Comparison of ENCODE assay signal across 16 mouse cellular contexts in the genomic region with DNA sequence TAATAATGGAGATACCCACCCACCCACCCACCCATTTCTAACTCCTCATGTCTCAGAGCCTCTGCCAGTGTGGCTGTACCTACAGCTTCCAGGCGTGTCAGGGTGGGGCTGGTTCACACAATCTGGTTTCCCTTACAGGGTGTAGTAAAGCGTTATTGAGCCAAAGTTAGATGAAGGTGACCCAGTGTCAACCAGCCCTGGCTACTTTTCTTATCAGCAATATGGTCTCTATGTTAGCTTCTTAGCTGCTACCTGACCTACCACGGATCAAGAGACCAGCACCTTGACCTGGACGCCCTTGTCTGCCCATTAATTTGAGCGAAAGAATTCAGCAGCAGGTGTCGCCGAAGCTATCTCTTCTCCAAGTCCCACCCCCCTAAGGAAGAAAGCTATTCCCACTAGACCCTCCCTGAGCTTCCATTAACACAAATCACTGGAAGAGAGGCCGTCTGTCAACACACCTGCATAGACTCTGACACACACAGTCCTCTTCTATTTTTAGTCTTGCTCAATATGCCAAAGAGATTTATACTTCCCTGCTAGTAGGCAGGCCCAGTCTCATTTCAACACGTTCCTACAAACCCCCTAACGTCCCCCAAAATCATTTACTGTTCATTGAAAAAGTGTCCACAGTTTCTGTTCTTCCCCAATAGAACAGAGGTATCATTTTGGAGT.
A peak's percentile ranks its signal among the peaks of the same experiment; 100 is the strongest.
DNase-seq lines count a peak whose midpoint lies in the region; ATAC-seq and TF ChIP-seq lines count a peak whose summit lies in the region.
"Had no signal": no experiment of that assay in that cellular context is flagged by ENCODE, and none has a peak within 500 bp of the region (broad histone marks: within the 10 kb centered on the region; RNA-seq: fewer than 3 reads in every experiment).

No protein-coding gene starts in this region.

- 49% methylated on average over 10 of the region's 10 CpGs for WGBS in liver, postnatal 0 days (ENCODE audit: insufficient replicate concordance)
- 42% methylated on average over 10 of the region's 10 CpGs for WGBS in liver, embryonic 12.5 days (ENCODE audit: insufficient replicate concordance)
- WGBS in heart, embryonic 12.5 days = 30% methylated on average over 10 of the region's 10 CpGs
- WGBS in intestine, postnatal 0 days = 35% methylated on average over 10 of the region's 10 CpGs
- 85% methylated on average over 10 of the region's 10 CpGs for WGBS in hindbrain, embryonic 11.5 days
- WGBS in hindbrain, embryonic 16.5 days = 85% methylated on average over 10 of the region's 10 CpGs

- H3K27me3 ChIP-seq in liver, postnatal 0 days (ENCODE audit: insufficient read depth, low read length) = no peaks in the 10 kb centered on the region
- H3K27me3 ChIP-seq in liver, embryonic 12.5 days (replicated peaks) = 0 out of 2 replicates have a peak, but pooled peaks cover 4% of the 10 kb centered on the region
- H3K27me3 ChIP-seq in heart, embryonic 12.5 days (replicated peaks) = no peaks in the 10 kb centered on the region
- H3K27me3 ChIP-seq in intestine, postnatal 0 days (replicated peaks; ENCODE audit: control insufficient read depth, insufficient read depth, low read length) = no peaks in the 10 kb centered on the region
- no peaks in the 10 kb centered on the region for H3K27me3 ChIP-seq in hindbrain, embryonic 11.5 days (ENCODE audit: control insufficient read depth, insufficient read depth, low read length)
- no peaks in the 10 kb centered on the region for H3K27me3 ChIP-seq in hindbrain, embryonic 16.5 days (replicated peaks; ENCODE audit: control insufficient read depth, insufficient read depth, low read length)
- H3K27me3 ChIP-seq: embryonic facial prominence, embryonic 13.5 days; midbrain, embryonic 13.5 days had no signal

- no peak for TF ChIP-seq EP300 in liver, postnatal 0 days (IDR thresholded peaks at IDR 0.05; ENCODE audit: low read depth)

- in situ Hi-C loops in ES-E14 (cut with MboI; ENCODE audit: low sequenced_read_pairs in 2 of 2, unreplicated experiment in 2 of 2) = no loop called here

- H3K4me3 ChIP-seq in liver, postnatal 0 days (ENCODE audit: low read depth, low read length) = no peak overlapping the region
- H3K4me3 ChIP-seq in liver, embryonic 12.5 days = no peak overlapping the region
- H3K4me3 ChIP-seq in ES-E14 (ENCODE audit: insufficient read depth in 1 of 2, low read depth in 1 of 2, low read length in 2 of 2, poor library complexity in 1 of 2, severe bottlenecking in 1 of 2) = peak overlapping the region in 1 of 2 experiments; percentile 18; a peak in 1 of 4 replicates
- no peak overlapping the region for H3K4me3 ChIP-seq in heart, embryonic 12.5 days
- H3K4me3 ChIP-seq in intestine, postnatal 0 days (ENCODE audit: low read depth, low read length) = no peak overlapping the region
- no peak overlapping the region for H3K4me3 ChIP-seq in hindbrain, embryonic 11.5 days (ENCODE audit: low read depth, low read length)
- no peak overlapping the region for H3K4me3 ChIP-seq in left cerebral cortex, adult 2 months
- no peak overlapping the region for H3K4me3 ChIP-seq in hindbrain, embryonic 16.5 days (ENCODE audit: low read length)
- H3K4me3 ChIP-seq: embryonic facial prominence, embryonic 13.5 days; limb, embryonic 10.5 days; midbrain, embryonic 13.5 days had no signal

- DNase-seq in liver, postnatal 0 days = no peak
- no peak for DNase-seq in ES-E14 (ENCODE audit: low read depth, low spot score)
- no peak for DNase-seq in hindbrain, embryonic 11.5 days (ENCODE audit: low spot score)
- DNase-seq in left cerebral cortex, adult 2 months (ENCODE audit: extremely low spot score in 1 of 2, low spot score in 2 of 2) = no peak
- DNase-seq: adrenal gland, postnatal 25 days; right cerebral cortex, postnatal 4 days; thymus, postnatal 25 days had no signal

- intact Hi-C loops in left cerebral cortex, adult 2 months (cut with DNase I) = no loop called here

- no peak overlapping the region for H3K9ac ChIP-seq in liver, postnatal 0 days (replicated peaks)
- no peak overlapping the region for H3K9ac ChIP-seq in liver, embryonic 12.5 days
- 0 out of 2 replicates have a peak overlapping the region, but pooled peaks have one; percentile 15 for H3K9ac ChIP-seq in ES-E14 (ENCODE audit: insufficient read depth, low read depth, low read length, poor library complexity, severe bottlenecking)
- H3K9ac ChIP-seq in heart, embryonic 12.5 days = no peak overlapping the region
- H3K9ac ChIP-seq in intestine, postnatal 0 days (ENCODE audit: low read depth, low read length) = no peak overlapping the region
- no peak overlapping the region for H3K9ac ChIP-seq in hindbrain, embryonic 11.5 days (ENCODE audit: low read depth, low read length)
- no peak overlapping the region for H3K9ac ChIP-seq in hindbrain, embryonic 16.5 days (ENCODE audit: low read depth, low read length)
- H3K9ac ChIP-seq: embryonic facial prominence, embryonic 13.5 days; midbrain, embryonic 13.5 days had no signal

- H3K4me2 ChIP-seq in liver, postnatal 0 days (ENCODE audit: low read depth, low read length) = no peak overlapping the region
- no peak overlapping the region for H3K4me2 ChIP-seq in liver, embryonic 12.5 days
- H3K4me2 ChIP-seq in heart, embryonic 12.5 days = peak overlapping the region; percentile 46
- H3K4me2 ChIP-seq in intestine, postnatal 0 days (replicated peaks; ENCODE audit: low read depth) = peak overlapping the region; percentile 30
- no peak overlapping the region for H3K4me2 ChIP-seq in hindbrain, embryonic 11.5 days (replicated peaks; ENCODE audit: low read depth, low read length)
- H3K4me2 ChIP-seq in hindbrain, embryonic 16.5 days (ENCODE audit: low read length) = no peak overlapping the region
- H3K4me2 ChIP-seq: embryonic facial prominence, embryonic 13.5 days; midbrain, embryonic 13.5 days had no signal

- peaks cover 48% of the 10 kb centered on the region for H3K4me1 ChIP-seq in liver, postnatal 0 days (ENCODE audit: insufficient read depth)
- peaks cover 64% of the 10 kb centered on the region for H3K4me1 ChIP-seq in liver, embryonic 12.5 days
- H3K4me1 ChIP-seq in ES-E14 (ENCODE audit: control insufficient read depth in 2 of 2, insufficient read depth in 2 of 2, low read length in 2 of 2, poor library complexity in 1 of 2) = peaks cover 12 to 32% of the 10 kb centered on the region in 2 experiments; a peak in 3 of 4 replicates
- peaks cover 65% of the 10 kb centered on the region for H3K4me1 ChIP-seq in heart, embryonic 12.5 days (replicated peaks)
- H3K4me1 ChIP-seq in intestine, postnatal 0 days (replicated peaks; ENCODE audit: control insufficient read depth, insufficient read depth, low read length) = 0 out of 2 replicates have a peak, but pooled peaks cover 16% of the 10 kb centered on the region
- no peaks in the 10 kb centered on the region for H3K4me1 ChIP-seq in hindbrain, embryonic 11.5 days (replicated peaks; ENCODE audit: control insufficient read depth, insufficient read depth, low read length)
- H3K4me1 ChIP-seq in hindbrain, embryonic 16.5 days (ENCODE audit: control insufficient read depth, insufficient read depth, low read depth, low read length) = no peaks in the 10 kb centered on the region
- H3K4me1 ChIP-seq: midbrain, embryonic 13.5 days had no signal

- TF ChIP-seq CTCF in liver, postnatal 0 days (IDR thresholded peaks at IDR 0.05; ENCODE audit: low read depth) = no peak
- TF ChIP-seq CTCF in intestine, postnatal 0 days (IDR thresholded peaks at IDR 0.05; ENCODE audit: low read depth) = no peak
- TF ChIP-seq CTCF in left cerebral cortex, adult 2 months (IDR thresholded peaks at IDR 0.05) = no peak

- H3K9me3 ChIP-seq in liver, postnatal 0 days (ENCODE audit: low read length) = no peaks in the 10 kb centered on the region
- H3K9me3 ChIP-seq in liver, embryonic 12.5 days (replicated peaks) = no peaks in the 10 kb centered on the region
- H3K9me3 ChIP-seq in ES-E14 (ENCODE audit: control insufficient read depth, insufficient read depth, low read depth, low read length) = no peaks in the 10 kb centered on the region
- H3K9me3 ChIP-seq in heart, embryonic 12.5 days (replicated peaks) = no peaks in the 10 kb centered on the region
- no peaks in the 10 kb centered on the region for H3K9me3 ChIP-seq in intestine, postnatal 0 days (ENCODE audit: control insufficient read depth)
- H3K9me3 ChIP-seq in hindbrain, embryonic 11.5 days (ENCODE audit: control insufficient read depth, low read length) = no peaks in the 10 kb centered on the region
- H3K9me3 ChIP-seq in hindbrain, embryonic 16.5 days (ENCODE audit: control insufficient read depth, low read length) = no peaks in the 10 kb centered on the region; the same call in 1 of the 2 replicates
- H3K9me3 ChIP-seq: limb, embryonic 10.5 days; midbrain, embryonic 13.5 days had no signal

- H3K27ac ChIP-seq in liver, postnatal 0 days (ENCODE audit: low read depth) = peak overlapping the region; percentile 25
- no peak overlapping the region for H3K27ac ChIP-seq in liver, embryonic 12.5 days
- H3K27ac ChIP-seq in ES-E14 (ENCODE audit: insufficient read depth, low read depth, low read length, poor library complexity, severe bottlenecking) = peak overlapping the region; percentile 90; the same call in 1 of the 2 replicates
- peak overlapping the region; percentile 91 for H3K27ac ChIP-seq in heart, embryonic 12.5 days (ENCODE audit: poor library complexity, severe bottlenecking)
- H3K27ac ChIP-seq in intestine, postnatal 0 days (ENCODE audit: low read depth, low read length) = peak overlapping the region; percentile 84
- H3K27ac ChIP-seq in hindbrain, embryonic 11.5 days (ENCODE audit: low read depth, low read length) = no peak overlapping the region
- H3K27ac ChIP-seq in left cerebral cortex, adult 2 months = no peak overlapping the region
- H3K27ac ChIP-seq in hindbrain, embryonic 16.5 days (ENCODE audit: low read depth, low read length) = no peak overlapping the region
- H3K27ac ChIP-seq: hindbrain, postnatal 0 days; limb, embryonic 10.5 days; midbrain, embryonic 13.5 days had no signal

- peak; percentile 30; the same call in 1 of the 2 replicates for ATAC-seq in liver, postnatal 0 days
- ATAC-seq in liver, embryonic 12.5 days = no peak
- ATAC-seq in heart, embryonic 12.5 days (ENCODE audit: insufficient number of reproducible peaks, low FRiP score) = peak; percentile 23
- peak; percentile 87 for ATAC-seq in intestine, postnatal 0 days
- ATAC-seq in hindbrain, embryonic 11.5 days (ENCODE audit: low FRiP score) = no peak
- no peak for ATAC-seq in hindbrain, embryonic 16.5 days
- ATAC-seq: forebrain, embryonic 14.5 days; hindbrain, postnatal 0 days; midbrain, embryonic 13.5 days had no signal

- H3K36me3 ChIP-seq in liver, postnatal 0 days (replicated peaks; ENCODE audit: insufficient read depth, low read length) = no peaks in the 10 kb centered on the region
- no peaks in the 10 kb centered on the region for H3K36me3 ChIP-seq in liver, embryonic 12.5 days
- H3K36me3 ChIP-seq in ES-E14 (ENCODE audit: control insufficient read depth, insufficient read depth, low read length, poor library complexity, severe bottlenecking) = no peaks in the 10 kb centered on the region
- H3K36me3 ChIP-seq in heart, embryonic 12.5 days = no peaks in the 10 kb centered on the region
- H3K36me3 ChIP-seq in intestine, postnatal 0 days (ENCODE audit: control insufficient read depth, insufficient read depth) = no peaks in the 10 kb centered on the region
- no peaks in the 10 kb centered on the region for H3K36me3 ChIP-seq in hindbrain, embryonic 11.5 days (ENCODE audit: control insufficient read depth, insufficient read depth, low read length)
- H3K36me3 ChIP-seq in hindbrain, embryonic 16.5 days (ENCODE audit: control insufficient read depth, insufficient read depth, low read length) = no peaks in the 10 kb centered on the region
- H3K36me3 ChIP-seq: embryonic facial prominence, embryonic 13.5 days; limb, embryonic 10.5 days; midbrain, embryonic 13.5 days had no signal

Comparison
In these comparisons a context has a peak if more than half of its experiments do, and no peak if none do; other contexts are left out.
1. ATAC-seq: peak in liver, postnatal 0 days (single experiment), heart, embryonic 12.5 days (single experiment) and intestine, postnatal 0 days (single experiment); none in liver, embryonic 12.5 days (single experiment), hindbrain, embryonic 11.5 days (single experiment) and hindbrain, embryonic 16.5 days (single experiment).
2. H3K27ac ChIP-seq: peak in liver, postnatal 0 days (single experiment), ES-E14 (single experiment), heart, embryonic 12.5 days (single experiment) and intestine, postnatal 0 days (single experiment); none in liver, embryonic 12.5 days (single experiment), hindbrain, embryonic 11.5 days (single experiment), left cerebral cortex, adult 2 months (single experiment) and hindbrain, embryonic 16.5 days (single experiment).
3. H3K4me2 ChIP-seq: peak in heart, embryonic 12.5 days (single experiment) and intestine, postnatal 0 days (single experiment); none in liver, postnatal 0 days (single experiment), liver, embryonic 12.5 days (single experiment), hindbrain, embryonic 11.5 days (single experiment) and hindbrain, embryonic 16.5 days (single experiment).